Mouse (Mus musculus) embryonic facial prominence, embryonic 10.5 days (tissue): ENCODE measurements at regions not wholly inside any gene's neighbourhood (a gene's known extent, or its start where the extent isn't known, plus 50 kb on each side); places are given as distances from the start of the nearest gene placed in this dataset.
A peak's percentile ranks its signal among the peaks of the same experiment; 100 is the strongest.

Experiments
- DNase-seq: peaks from one replicate; pipeline ENCODE4 v3.0.0-alpha.2; 2017; ENCODE audit warnings: low spot score
- H3K27ac ChIP-seq: fragments of 300-500 bp; sonication (generic); replicated peaks from 2 replicates; pipeline ENCODE4 v1.5.1; 2016; ENCODE audit warnings: mild to moderate bottlenecking
- H3K27me3 ChIP-seq: fragments of 300-500 bp; sonication (generic); replicated peaks from 2 replicates; pipeline ENCODE4 v1.6.1; 2016; ENCODE audit warnings: low read depth, mild to moderate bottlenecking; ENCODE audit not compliant: poor library complexity, severe bottlenecking
- H3K36me3 ChIP-seq: fragments of 300-500 bp; sonication (generic); replicated peaks from 2 replicates; pipeline ENCODE4 v1.6.1; 2016; ENCODE audit warnings: mild to moderate bottlenecking, moderate library complexity
- H3K4me1 ChIP-seq: fragments of 300-500 bp; sonication (generic); 2 replicates; pipeline ENCODE4 v1.6.1; 2016
- H3K4me3 ChIP-seq: fragments of 300-500 bp; sonication (generic); 2 replicates; pipeline ENCODE4 v1.5.1; 2016; ENCODE audit warnings: mild to moderate bottlenecking, moderate library complexity
- H3K9me3 ChIP-seq: fragments of 300-500 bp; sonication (generic); 2 replicates; pipeline ENCODE4 v1.6.1; 2016; ENCODE audit warnings: mild to moderate bottlenecking
- WGBS: fragments of 180-500 bp; shearing (Covaris S2); methylation state at CpG from one replicate; pipeline ENCODE4 v1.1.7; 2016; 5-methylcytosine and 5-hydroxymethylcytosine counted together

GRCm38 (mm10) chr9:63060740-63061139 lies 73.0 kb upstream of the Pias1 start:
- 87% methylated on average over 5 of the region's 5 CpGs for WGBS
- Histone ChIP-seq H3K9me3 (peaks cover 11% of the 10 kb centered on the region; the same call in 1 of the 2 replicates), H3K36me3 (no peaks in the 10 kb centered on the region), H3K4me1 (peaks cover 25% of the 10 kb centered on the region), H3K27me3 (peaks cover 3% of the 10 kb centered on the region; the same call in 1 of the 2 replicates), H3K4me3 (no peak overlapping the region), H3K27ac (no peak overlapping the region)
- no peak for DNase-seq

GRCm38 (mm10) chr9:63059234-63059842 lies 71.6 kb upstream of the Pias1 start:
- peaks cover 11% of the 10 kb centered on the region; the same call in 1 of the 2 replicates for H3K9me3 ChIP-seq
- WGBS = 5% methylated on average over 10 of the region's 10 CpGs
- H3K27me3 ChIP-seq = peaks cover 3% of the 10 kb centered on the region; the same call in 1 of the 2 replicates
- H3K4me3 ChIP-seq = peak overlapping the region; percentile 44
- no peaks in the 10 kb centered on the region for H3K36me3 ChIP-seq
- DNase-seq = peak; percentile 78
- peak overlapping the region; percentile 73 for H3K27ac ChIP-seq
- peaks cover 21% of the 10 kb centered on the region for H3K4me1 ChIP-seq

- Histone ChIP-seq H3K4me3 (peak overlapping the region; percentile 44), H3K9me3 (peaks cover 11% of the 10 kb centered on the region; the same call in 1 of the 2 replicates), H3K36me3 (no peaks in the 10 kb centered on the region), H3K27me3 (peaks cover 3% of the 10 kb centered on the region; the same call in 1 of the 2 replicates), H3K27ac (peak overlapping the region; percentile 73), H3K4me1 (peaks cover 18% of the 10 kb centered on the region)
- 37% methylated on average over 16 of the region's 16 CpGs for WGBS
- no peak for DNase-seq
These were observed 70.9 kb upstream of the Pias1 start for GRCm38 (mm10) chr9:63058506-63059233.

DNA sequence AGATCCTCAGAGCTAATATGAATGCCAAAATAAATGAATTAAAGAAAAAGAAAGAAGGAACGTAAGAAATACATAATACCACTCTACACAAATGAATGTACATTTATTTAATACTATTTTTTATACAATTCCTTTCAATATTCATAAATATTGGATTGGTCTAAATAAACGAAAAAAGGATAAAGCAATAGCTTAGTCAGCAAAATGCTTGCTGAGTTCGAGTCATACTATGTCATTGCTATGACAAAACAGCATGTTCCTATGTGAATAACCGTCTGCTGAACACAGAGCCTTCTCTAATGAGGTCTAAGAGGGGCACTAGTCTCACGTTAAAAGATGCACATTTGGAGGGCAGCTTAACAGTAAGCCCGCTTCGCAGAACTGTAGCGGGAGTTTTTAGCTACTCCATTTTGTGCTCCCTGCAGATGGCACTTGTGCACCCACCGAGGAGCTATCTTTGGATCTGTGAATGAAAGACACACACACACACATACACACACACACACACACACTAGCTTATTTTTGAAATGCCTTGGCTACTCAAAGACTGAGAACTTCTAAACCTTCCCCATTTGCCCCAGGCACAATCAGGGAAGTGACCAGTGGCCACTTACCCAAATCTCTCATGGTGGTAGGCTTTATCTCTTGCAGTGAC lies 69.1 kb upstream of the Pias1 start:
- Histone ChIP-seq H3K27me3 (peaks cover 3% of the 10 kb centered on the region; the same call in 1 of the 2 replicates), H3K9me3 (0 out of 2 replicates have a peak, but pooled peaks cover 2% of the 10 kb centered on the region), H3K36me3 (no peaks in the 10 kb centered on the region), H3K4me1 (peaks cover 18% of the 10 kb centered on the region), H3K27ac (no peak overlapping the region), H3K4me3 (no peak overlapping the region)
- 86% methylated on average over 9 of the region's 9 CpGs for WGBS
- DNase-seq = no peak

DNA sequence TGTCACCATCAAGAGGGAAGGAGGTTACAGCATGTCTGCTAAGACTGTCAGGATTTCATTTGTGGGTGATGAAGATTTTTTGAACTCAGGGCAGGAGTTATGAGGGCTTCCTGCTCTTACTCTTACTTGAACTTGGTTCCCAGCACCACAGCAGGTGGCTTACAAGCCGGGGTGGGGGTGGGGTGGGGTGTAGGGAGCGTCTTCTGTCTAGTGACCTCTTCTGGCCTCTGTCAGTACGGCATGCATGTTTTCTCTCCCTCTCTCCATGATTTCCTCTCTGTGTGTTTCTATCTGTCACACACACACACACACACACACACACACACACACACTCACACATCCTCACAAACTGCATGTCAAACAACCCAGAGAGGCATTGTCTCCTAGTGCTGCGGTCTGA lies 64.5 kb upstream of the Pias1 start:
- H3K4me1 ChIP-seq = no peaks in the 10 kb centered on the region
- no peaks in the 10 kb centered on the region for H3K27me3 ChIP-seq
- no peak overlapping the region for H3K4me3 ChIP-seq
- no peak for DNase-seq
- no peak overlapping the region for H3K27ac ChIP-seq
- H3K36me3 ChIP-seq = no peaks in the 10 kb centered on the region
- 0 out of 2 replicates have a peak, but pooled peaks cover 2% of the 10 kb centered on the region for H3K9me3 ChIP-seq
- 47% methylated on average over 4 of the region's 4 CpGs for WGBS

GRCm38 (mm10) chr9:63051631-63052030 lies 63.9 kb upstream of the Pias1 start:
- DNase-seq = no peak
- Histone ChIP-seq H3K4me1 (no peaks in the 10 kb centered on the region), H3K9me3 (0 out of 2 replicates have a peak, but pooled peaks cover 2% of the 10 kb centered on the region), H3K27ac (no peak overlapping the region), H3K27me3 (no peaks in the 10 kb centered on the region), H3K36me3 (no peaks in the 10 kb centered on the region), H3K4me3 (no peak overlapping the region)
- WGBS = 76% methylated on average over 4 of the region's 4 CpGs

DNA sequence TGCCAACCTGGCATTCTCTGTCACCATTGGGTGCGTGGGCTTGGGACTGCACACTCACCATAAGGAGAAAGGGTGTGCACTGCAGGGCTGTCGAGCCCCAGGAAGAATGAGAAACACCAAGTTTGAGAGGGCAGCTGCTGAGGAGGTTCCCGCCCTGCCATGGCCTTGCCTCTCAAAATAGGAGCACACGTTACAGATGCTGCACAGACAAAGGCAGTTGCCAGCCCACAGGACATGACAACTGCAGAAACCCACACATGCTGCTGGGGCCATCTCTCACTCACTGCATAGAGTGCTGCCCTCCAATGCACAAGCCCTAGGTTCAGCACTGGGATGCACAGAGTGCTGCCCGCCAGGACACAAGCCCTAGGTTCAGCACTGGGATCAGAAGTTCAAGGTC lies 61.6 kb upstream of the Pias1 start:
- H3K36me3 ChIP-seq = no peaks in the 10 kb centered on the region
- H3K9me3 ChIP-seq = 0 out of 2 replicates have a peak, but pooled peaks cover 2% of the 10 kb centered on the region
- no peaks in the 10 kb centered on the region for H3K4me1 ChIP-seq
- H3K27ac ChIP-seq = no peak overlapping the region
- H3K27me3 ChIP-seq = no peaks in the 10 kb centered on the region
- 90% methylated on average over 5 of the region's 5 CpGs for WGBS
- no peak for DNase-seq
- no peak overlapping the region for H3K4me3 ChIP-seq

DNA sequence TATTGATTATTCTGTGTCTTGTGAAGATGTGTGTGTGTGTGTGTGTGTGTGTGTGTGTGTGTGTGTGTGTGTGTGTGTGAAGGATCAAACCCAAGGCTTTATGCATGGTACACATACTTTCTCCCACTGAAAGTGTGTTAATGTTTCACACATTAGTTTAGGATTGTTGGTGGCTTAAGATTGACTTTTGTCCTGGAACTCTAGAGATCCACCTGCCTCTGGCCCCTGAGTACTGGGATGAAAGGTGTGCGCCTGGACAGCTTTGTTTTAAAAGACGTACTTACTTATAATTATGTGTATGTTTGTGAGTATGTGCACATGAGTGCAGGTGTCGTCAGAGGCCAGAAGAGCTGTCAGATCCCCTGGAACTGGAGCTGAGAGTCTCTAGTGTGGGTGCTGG lies 59.3 kb upstream of the Pias1 start:
- Histone ChIP-seq H3K9me3 (no peaks in the 10 kb centered on the region), H3K27me3 (no peaks in the 10 kb centered on the region), H3K4me3 (no peak overlapping the region), H3K4me1 (peaks cover 5% of the 10 kb centered on the region; the same call in 1 of the 2 replicates), H3K27ac (no peak overlapping the region), H3K36me3 (no peaks in the 10 kb centered on the region)
- WGBS = 88% methylated on average over 3 of the region's 3 CpGs
- DNase-seq = no peak

GRCm38 (mm10) chr9:63045531-63045930 lies 57.8 kb upstream of the Pias1 start:
- no peaks in the 10 kb centered on the region for H3K27me3 ChIP-seq

DNA sequence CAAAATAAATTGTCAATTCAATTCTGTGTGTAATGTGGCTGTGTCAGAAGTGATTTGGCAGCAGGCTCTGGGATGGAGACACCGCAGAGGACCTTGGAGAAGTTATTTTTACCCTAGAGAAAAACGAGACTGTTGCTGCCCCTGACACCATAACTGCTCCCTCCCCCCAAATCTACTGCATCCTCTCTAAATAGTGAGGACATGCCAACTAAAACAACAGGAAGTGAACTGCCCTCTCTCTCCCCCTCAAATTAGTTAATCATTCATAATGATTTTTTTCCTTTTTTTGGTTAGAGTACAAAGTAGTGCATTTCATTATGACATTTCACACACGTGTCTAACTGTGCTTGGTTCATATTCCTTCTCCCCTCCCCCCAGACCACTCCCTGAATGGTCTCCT lies 55.6 kb upstream of the Pias1 start:
- WGBS = 43% methylated on average over 3 of the region's 3 CpGs
- DNase-seq = no peak
- peaks cover 5% of the 10 kb centered on the region; the same call in 1 of the 2 replicates for H3K4me1 ChIP-seq
- H3K27ac ChIP-seq = no peak overlapping the region
- H3K36me3 ChIP-seq = no peaks in the 10 kb centered on the region
- H3K9me3 ChIP-seq = no peaks in the 10 kb centered on the region
- no peak overlapping the region for H3K4me3 ChIP-seq
- H3K27me3 ChIP-seq = no peaks in the 10 kb centered on the region

More at GRCm38 (mm10) chr9:63045531-63045930, 57.8 kb upstream of the Pias1 start:
- Histone ChIP-seq H3K27ac (no peak overlapping the region), H3K4me3 (no peak overlapping the region), H3K4me1 (peaks cover 5% of the 10 kb centered on the region; the same call in 1 of the 2 replicates), H3K36me3 (no peaks in the 10 kb centered on the region), H3K9me3 (no peaks in the 10 kb centered on the region)
- 85% methylated on average over 4 of the region's 4 CpGs for WGBS
- no peak for DNase-seq

GRCm38 (mm10) chr9:63038031-63038430 lies 50.3 kb upstream of the Pias1 start:
- Histone ChIP-seq H3K27ac (no peak overlapping the region), H3K4me1 (peaks cover 5% of the 10 kb centered on the region; the same call in 1 of the 2 replicates), H3K4me3 (no peak overlapping the region), H3K36me3 (no peaks in the 10 kb centered on the region), H3K27me3 (no peaks in the 10 kb centered on the region), H3K9me3 (no peaks in the 10 kb centered on the region)
- 88% methylated on average over 6 of the region's 6 CpGs for WGBS
- DNase-seq = no peak
